In genomic region chr2:144368400-144369019, GRCm38 (mm10) we compare ENCODE assay signal across 7 mouse cellular contexts. TPM values are rescaled to one million over a fixed set of nuclear protein-coding genes. Genes with fewer than 3 reads are reported as not detected.
DNase-seq lines count a peak whose midpoint lies in the region; ATAC-seq lines count a peak whose summit lies in the region.

Gene Kat14 (plus strand): TSS chr2:144368983.
Gene Pet117 (plus strand): TSS chr2:144368996.

- H3K4me1 ChIP-seq in intestine, embryonic 14.5 days (replicated peaks; ENCODE audit: control insufficient read depth, insufficient read depth, low read length), result peaks cover 3% of the 10 kb centered on the region; the same call in 1 of the 2 replicates
- H3K4me1 ChIP-seq in midbrain, embryonic 10.5 days, result peaks cover 20% of the 10 kb centered on the region

- H3K36me3 ChIP-seq in intestine, embryonic 14.5 days (ENCODE audit: control insufficient read depth, insufficient read depth, low read length), result peaks cover 6% of the 10 kb centered on the region
- peaks cover 11% of the 10 kb centered on the region for H3K36me3 ChIP-seq in midbrain, embryonic 10.5 days

- WGBS in intestine, embryonic 14.5 days, result 4% methylated on average over 38 of the region's 38 CpGs
- WGBS in midbrain, embryonic 10.5 days, result 6% methylated on average over 38 of the region's 38 CpGs

- H3K4me2 ChIP-seq in intestine, embryonic 14.5 days (ENCODE audit: low read length), result peak within 1 kb of the TSS; percentile 76

- H3K27ac ChIP-seq in intestine, embryonic 14.5 days (ENCODE audit: low read depth), result peak within 1 kb of the TSS; percentile 95
- H3K27ac ChIP-seq in midbrain, embryonic 10.5 days (replicated peaks), result peak within 1 kb of the TSS; percentile 98

- peak; percentile 96 for ATAC-seq in intestine, embryonic 14.5 days (replicated peaks; ENCODE audit: low FRiP score, low TSS enrichment, low read depth)

- peak within 1 kb of the TSS; percentile 88 for H3K9ac ChIP-seq in intestine, embryonic 14.5 days (ENCODE audit: low read length)

- H3K4me3 ChIP-seq in intestine, embryonic 14.5 days (ENCODE audit: low read depth, low read length), result peak within 1 kb of the TSS; percentile 92
- peak within 1 kb of the TSS; percentile 60 for H3K4me3 ChIP-seq in midbrain, embryonic 10.5 days

- no peaks in the 10 kb centered on the region for H3K27me3 ChIP-seq in intestine, embryonic 14.5 days (replicated peaks; ENCODE audit: control insufficient read depth, insufficient read depth, low read length)
- H3K27me3 ChIP-seq in midbrain, embryonic 10.5 days (ENCODE audit: low read depth, poor library complexity, severe bottlenecking), result no peaks in the 10 kb centered on the region

- peak; percentile 97 for DNase-seq in adrenal gland, adult 2 months
- DNase-seq in embryo, embryonic 11 days, result peak; percentile 98
- DNase-seq in gastrocnemius, postnatal 25 days, result peak; percentile 95
- peak; percentile 98 for DNase-seq in intestine, embryonic 14.5 days (ENCODE audit: low spot score)
- DNase-seq in left cerebral cortex, postnatal 25 days (ENCODE audit: low spot score in 2 of 2), result peak; percentile 94 to 95
- DNase-seq in midbrain, embryonic 10.5 days (ENCODE audit: low spot score), result peak; percentile 98
- peak; percentile 86 for DNase-seq in right cerebral cortex, postnatal 4 days

- intact Hi-C loops in left cerebral cortex, postnatal 25 days (cut with DNase I), result loop anchor here (2.0 kb wide), 2 partner anchors 38 to 76 kb away; no protein-coding TSS in a partner anchor

- H3K9me3 ChIP-seq in intestine, embryonic 14.5 days (ENCODE audit: control insufficient read depth, low read length), result no peaks in the 10 kb centered on the region
- H3K9me3 ChIP-seq in midbrain, embryonic 10.5 days (replicated peaks), result no peaks in the 10 kb centered on the region

RNA-seq across cellular contexts. Expression of gene Kat14, which starts in this region (rescaled TPM):
- total RNA-seq in adrenal gland, adult 2 months (2021), result 10 to 100 TPM; 24.5 to 25.7 TPM
- 11.2 and 13.7 TPM in 2 replicates for polyA plus RNA-seq in adrenal gland, adult 2 months (2012; rRNA removed)
- 10 to 100 TPM; 16.9 to 20.9 TPM for total RNA-seq in gastrocnemius, postnatal 25 days (2021)
- 43.8 and 43.9 TPM in 2 replicates for polyA plus RNA-seq in intestine, embryonic 14.5 days (2014; fragmentation: Nextera tagmentation; extraction: Ambion mirVana)
- total RNA-seq in left cerebral cortex, postnatal 25 days (2021), result 10 to 100 TPM; 32.2 to 36.0 TPM
- polyA plus RNA-seq in midbrain, embryonic 10.5 days (2016; fragmentation: Nextera tagmentation; extraction: Ambion mirVana), result 58.9 and 60.1 TPM in 2 replicates

RNA-seq across cellular contexts. Expression of gene Pet117, which starts in this region (rescaled TPM):
- total RNA-seq in adrenal gland, adult 2 months (2021), result 1 to 10 TPM; 2.4 to 6.8 TPM
- not detected in 2 replicates for polyA plus RNA-seq in adrenal gland, adult 2 months (2012; rRNA removed)
- 1 to 10 TPM; 5.8 to 6.5 TPM for total RNA-seq in gastrocnemius, postnatal 25 days (2021)
- 2.2 TPM in 2 replicates for polyA plus RNA-seq in intestine, embryonic 14.5 days (2014; fragmentation: Nextera tagmentation; extraction: Ambion mirVana)
- total RNA-seq in left cerebral cortex, postnatal 25 days (2021), result 1 to 10 TPM; 7.4 to 9.1 TPM
- not detected in 2 replicates for polyA plus RNA-seq in midbrain, embryonic 10.5 days (2016; fragmentation: Nextera tagmentation; extraction: Ambion mirVana)

Comparison
In these comparisons a context has a peak if more than half of its experiments do, and no peak if none do; other contexts are left out.
1. Peak in every context shown above with its lines: DNase-seq, ATAC-seq, H3K4me3 ChIP-seq and H3K27ac ChIP-seq.